Mouse (Mus musculus) kidney, postnatal 10 days (tissue): ENCODE results near the gene Farsb.

Source experiments
- DNase-seq: peaks from one replicate; pipeline ENCODE4 v3.0.0; 2021; ENCODE audit warnings: mixed read lengths

Gene Farsb

DNA sequence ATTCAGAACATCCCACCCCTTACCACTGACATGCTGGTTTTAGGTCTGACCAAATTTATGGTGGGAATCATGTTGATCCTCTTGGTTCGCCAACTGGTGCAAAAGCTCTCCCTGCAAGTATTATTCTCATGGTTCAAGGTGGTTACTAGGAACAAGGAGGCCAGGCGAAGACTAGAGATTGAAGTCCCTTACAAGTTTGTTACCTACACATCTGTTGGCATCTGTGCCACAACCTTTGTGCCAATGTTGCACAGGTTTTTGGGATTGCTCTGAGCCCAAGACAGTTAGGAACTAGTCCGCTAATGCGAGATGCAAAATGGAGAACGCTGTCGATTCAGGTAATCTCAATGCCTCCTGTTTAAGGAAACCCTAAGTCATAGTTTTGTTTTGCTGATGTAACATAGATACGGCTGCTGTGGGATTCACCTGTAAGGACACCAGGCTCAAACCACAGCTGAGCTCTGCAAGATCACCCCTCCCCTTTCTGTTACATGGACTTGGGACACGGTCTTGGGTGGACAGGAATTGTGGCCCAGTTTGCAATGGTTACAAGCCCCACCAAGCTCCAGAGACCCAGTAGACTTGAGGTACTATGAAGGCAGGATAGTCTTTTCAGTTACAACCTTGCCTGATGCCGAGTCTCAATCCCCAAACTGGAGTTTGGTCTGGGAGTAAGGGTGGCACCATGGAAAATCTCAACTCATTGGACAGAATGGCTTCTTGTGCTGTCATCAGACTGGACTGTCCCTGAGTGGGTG lies 71.4 kb downstream of the Farsb start:
- DNase-seq = no peak

- no peak for DNase-seq
Measured at GRCm38 (mm10) chr1:78414421-78414820, 74.3 kb downstream of the Farsb start.

GRCm38 (mm10) chr1:78412668-78413067 lies 76.0 kb downstream of the Farsb start:
- DNase-seq = peak; percentile 22

DNA sequence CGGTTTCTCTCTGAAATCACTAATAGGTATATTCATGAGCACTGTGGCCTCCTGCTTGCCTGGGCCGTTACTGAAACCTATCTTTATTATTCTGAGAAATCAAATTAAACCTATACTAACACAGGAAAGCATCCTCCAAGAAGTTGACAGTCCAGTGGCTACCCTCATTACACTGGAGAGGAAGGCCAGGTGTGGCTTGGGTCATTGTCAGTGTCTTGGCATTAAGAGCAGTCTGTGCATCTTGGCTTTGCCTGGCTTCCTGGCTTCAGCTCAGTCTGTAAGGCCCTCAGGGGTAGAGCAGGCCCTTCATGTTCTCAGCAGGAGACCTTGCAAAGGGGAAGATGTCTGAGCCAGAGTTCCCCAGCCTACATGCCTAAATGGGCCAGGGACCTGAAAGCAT lies 79.3 kb downstream of the Farsb start:
- DNase-seq = no peak

DNA sequence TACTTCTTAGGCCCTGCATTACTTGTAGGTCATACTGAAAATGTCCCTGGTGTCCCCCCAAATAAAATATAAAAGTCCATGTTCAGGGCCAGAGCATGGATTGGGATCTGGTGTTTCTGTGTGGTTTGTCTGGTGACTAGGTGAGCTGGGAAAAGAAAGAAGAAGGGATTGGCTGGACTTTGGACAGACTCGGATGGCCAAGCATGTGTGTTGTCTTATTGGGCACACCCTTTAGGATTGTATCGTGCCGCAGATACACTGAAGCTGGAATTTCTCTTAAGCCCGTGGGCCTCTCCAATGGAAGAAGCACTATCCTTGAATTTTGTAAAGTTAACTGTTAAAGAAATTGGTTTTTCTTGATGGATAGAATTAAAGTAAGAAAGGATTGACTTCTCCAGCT lies 87.3 kb downstream of the Farsb start:
- no peak for DNase-seq

DNA sequence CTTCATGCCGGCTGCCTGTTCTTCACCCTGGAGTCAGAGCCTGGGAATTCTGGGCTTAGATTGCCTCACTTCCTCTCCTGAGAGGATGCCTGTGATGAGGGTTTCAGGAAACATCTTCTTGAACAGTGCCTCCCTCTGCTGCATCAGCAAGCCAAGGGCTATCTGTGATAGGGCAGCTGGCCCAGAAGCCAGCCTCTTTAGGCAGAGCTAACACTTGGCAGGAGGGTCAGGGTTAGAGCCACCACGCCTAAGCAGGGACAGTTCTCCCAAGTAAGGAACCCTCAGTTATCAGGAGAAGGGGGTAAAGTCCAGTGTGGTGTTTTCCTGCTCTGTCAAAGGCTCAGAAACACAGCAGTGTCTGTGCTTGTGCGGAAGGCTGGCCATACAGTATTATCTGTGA lies 88.9 kb downstream of the Farsb start:
- no peak for DNase-seq

GRCm38 (mm10) chr1:78396320-78396913 lies 92.3 kb downstream of the Farsb start:
- peak; percentile 15 for DNase-seq

- DNase-seq = no peak
Measured at GRCm38 (mm10) chr1:78395737-78396136, 93.0 kb downstream of the Farsb start.

GRCm38 (mm10) chr1:78395191-78395735 lies 93.4 kb downstream of the Farsb start:
- no peak for DNase-seq

DNA sequence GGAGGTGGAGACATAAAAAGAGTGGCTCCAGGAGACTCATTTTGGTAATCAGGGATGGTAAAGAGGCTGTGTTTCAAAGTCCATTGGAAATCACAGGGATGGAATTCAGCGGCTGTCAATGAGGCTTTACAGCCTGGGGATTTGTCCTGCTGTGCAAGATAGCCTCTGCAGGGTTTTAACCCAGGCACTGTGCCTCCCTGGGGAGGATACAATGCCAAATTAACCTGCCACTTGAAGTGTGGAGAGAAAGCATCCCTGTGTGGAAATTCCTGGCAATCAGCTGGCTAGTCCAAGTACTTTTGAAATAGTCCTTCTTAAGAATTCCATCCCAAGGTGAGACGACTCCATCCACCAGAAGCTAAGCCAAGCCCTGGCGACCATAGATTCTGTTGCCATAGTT lies 99.8 kb downstream of the Farsb start:
- no peak for DNase-seq

GRCm38 (mm10) chr1:78387854-78388253 lies 100.8 kb downstream of the Farsb start:
- no peak for DNase-seq

DNA sequence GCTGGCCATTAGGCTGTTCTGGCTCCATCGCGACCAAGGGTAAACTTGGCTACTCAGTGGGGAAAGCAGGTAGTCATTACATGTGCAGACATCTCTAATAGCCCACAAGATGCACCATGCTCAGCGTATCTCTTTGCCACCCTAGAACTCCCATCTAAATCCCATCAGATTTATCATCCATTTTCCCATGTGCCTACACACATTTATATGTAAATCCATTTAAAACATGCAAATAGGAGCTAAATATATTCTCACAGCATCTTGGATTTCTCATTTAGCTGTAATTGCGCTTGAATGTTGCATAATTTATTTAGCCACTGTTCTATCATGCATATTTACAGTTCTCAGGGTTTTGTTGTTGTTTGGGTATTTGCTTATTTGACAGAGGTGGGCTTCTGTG lies 107.7 kb downstream of the Farsb start:
- no peak for DNase-seq

DNA sequence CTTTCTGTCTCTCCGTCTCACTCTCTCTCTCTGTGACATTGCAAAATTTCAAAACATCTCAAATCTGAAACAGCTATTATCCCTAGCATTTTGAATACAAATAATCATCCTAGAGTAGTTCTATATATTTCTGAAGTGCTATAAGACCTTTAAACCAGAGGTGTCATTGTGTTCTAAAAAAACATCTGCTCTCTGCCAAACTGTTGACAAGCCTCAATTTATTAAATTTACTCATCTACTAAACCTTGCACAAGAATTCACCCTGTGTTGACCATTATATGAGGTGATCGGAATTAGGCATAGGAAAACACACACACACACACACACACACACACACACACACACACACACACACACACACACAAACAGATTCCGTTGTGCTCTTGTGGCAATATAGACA lies 113.6 kb downstream of the Farsb start:
- DNase-seq = no peak

DNA sequence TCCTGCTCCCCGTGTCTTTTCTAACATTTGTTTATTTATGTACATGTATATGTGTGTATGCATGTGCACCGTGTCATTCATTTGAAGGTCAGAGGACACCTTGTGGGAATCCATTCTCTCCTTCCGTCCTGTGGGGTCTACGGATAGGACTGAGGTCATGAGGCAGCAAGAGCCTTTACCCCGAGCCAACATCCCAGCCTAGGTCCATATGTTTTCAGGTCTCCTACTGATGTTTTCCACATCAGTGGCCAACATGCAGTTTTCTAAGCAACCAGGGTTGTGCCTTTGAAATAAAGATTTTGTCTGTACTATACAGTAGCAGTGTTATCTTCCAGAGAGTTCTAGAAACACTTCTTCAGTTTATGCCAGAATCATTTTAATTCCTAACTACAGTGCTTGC lies 114.9 kb downstream of the Farsb start:
- no peak for DNase-seq

GRCm38 (mm10) chr1:78372316-78372715 lies 116.4 kb downstream of the Farsb start:
- DNase-seq = no peak

DNA sequence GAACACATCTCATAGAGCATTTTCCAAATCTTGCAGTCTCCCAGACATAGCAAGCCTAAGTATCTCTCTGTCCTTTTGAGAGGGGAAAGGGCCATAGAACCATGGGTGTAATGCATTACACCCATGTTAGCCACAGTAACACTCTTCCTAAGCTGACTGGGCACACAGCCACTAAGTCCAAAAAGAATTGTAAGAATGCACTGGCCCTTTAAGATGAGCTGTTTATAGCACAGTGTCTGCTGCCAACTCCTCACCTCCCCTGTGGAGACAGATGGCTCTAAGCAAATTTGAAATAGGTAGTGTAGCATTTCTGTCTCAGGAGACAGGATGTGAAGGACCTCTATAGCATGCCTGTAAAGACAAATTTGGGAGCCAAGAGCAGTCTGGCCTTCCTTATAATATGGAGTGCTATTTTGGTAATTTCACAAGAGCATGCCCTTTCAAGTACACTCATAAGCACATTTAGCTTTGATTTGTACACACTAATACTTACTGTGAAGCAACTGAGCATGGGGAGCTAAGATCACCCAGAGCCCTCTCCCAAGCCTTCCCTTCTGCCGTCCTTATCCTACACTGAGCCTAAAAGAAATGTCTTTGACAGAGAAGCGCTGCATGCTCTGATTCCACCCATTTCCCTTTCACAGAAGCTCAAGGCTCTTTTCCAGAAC lies 117.0 kb downstream of the Farsb start:
- DNase-seq = no peak

- no peak for DNase-seq
Measured at GRCm38 (mm10) chr1:78370121-78370520, 118.6 kb downstream of the Farsb start.
